Mouse (Mus musculus) bone marrow, adult 2 months (tissue): ENCODE measurements around the gene Stra8.

Source experiments
- CTCF ChIP-seq: fragments of 200-500 bp; IDR thresholded peaks from 2 replicates; pipeline ENCODE4 v1.5.1; 2011; ENCODE audit warnings: low read length, control low read depth; ENCODE audit not compliant: control insufficient read depth, insufficient read depth
- POLR2A ChIP-seq: fragments of 200-500 bp; IDR thresholded peaks from 2 replicates; pipeline ENCODE4 v1.6.1; 2011; ENCODE audit warnings: low read depth, mild to moderate bottlenecking, control low read depth, low read length, borderline replicate concordance; ENCODE audit not compliant: control insufficient read depth

DNA sequence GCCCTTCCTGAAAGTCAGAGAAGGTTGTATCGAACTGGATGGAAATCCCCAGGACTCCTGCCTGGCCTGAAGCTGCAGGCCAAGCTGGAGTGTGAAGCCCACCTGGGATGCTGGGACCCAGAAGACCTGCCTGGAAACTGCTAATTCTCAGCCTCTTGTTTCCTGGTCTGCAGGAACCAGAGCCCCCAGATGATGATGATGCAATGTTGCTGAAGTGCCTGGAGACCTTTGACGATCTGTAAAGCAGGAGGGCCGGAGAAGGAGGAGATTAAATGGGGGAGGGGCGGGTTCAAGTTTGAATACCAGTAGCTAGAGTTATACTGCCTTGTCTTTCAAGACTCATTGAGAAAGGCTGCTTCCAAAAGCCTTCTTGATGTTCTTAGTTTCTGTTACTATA, 19.0 kb downstream of the Stra8 start:
- TF ChIP-seq POLR2A = no peak
- TF ChIP-seq CTCF = no peak
